Mouse (Mus musculus): ENCODE results near the gene Folr1. TPM values are rescaled to one million over a fixed set of nuclear protein-coding genes. Genes with fewer than 3 reads are reported as not detected.

Gene Folr1
- polyA plus RNA-seq, 1 experiment: 2.2 TPM

GRCm38 (mm10) chr7:101858362-101858761, 12.2 kb downstream of the Folr1 start:
- TF ChIP-seq MYOD1 (IDR thresholded peaks at IDR 0.05; ENCODE audit: control insufficient read depth in 1 of 3, insufficient read length in 2 of 3, low read depth in 2 of 3) (no peak), TCF12 (IDR thresholded peaks at IDR 0.05; ENCODE audit: insufficient read depth, poor library complexity, severe bottlenecking) (no peak), POLR2A (IDR thresholded peaks at IDR 0.05; ENCODE audit: insufficient read length, low read depth) (no peak), USF1 (IDR thresholded peaks at IDR 0.05; ENCODE audit: low read depth) (no peak), E2F4 (IDR thresholded peaks at IDR 0.05; ENCODE audit: insufficient read depth) (no peak), CEBPB (IDR thresholded peaks at IDR 0.05; ENCODE audit: insufficient read depth, poor library complexity, severe bottlenecking) (no peak), MYOG (IDR thresholded peaks at IDR 0.05; ENCODE audit: control insufficient read depth in 1 of 3, insufficient read depth in 1 of 3, insufficient read length in 2 of 3, low read depth in 2 of 3) (no peak), POLR2AphosphoS2 (IDR thresholded peaks at IDR 0.05; ENCODE audit: insufficient read length, low read depth) (no peak), SRF (IDR thresholded peaks at IDR 0.05; ENCODE audit: control insufficient read depth, insufficient read length, low read depth) (no peak), TCF3 (IDR thresholded peaks at IDR 0.05; ENCODE audit: insufficient read length, low read depth) (no peak), MAX (IDR thresholded peaks at IDR 0.05; ENCODE audit: low read depth) (no peak), REST (IDR thresholded peaks at IDR 0.05; ENCODE audit: insufficient read depth, insufficient read length) (no peak)
- Histone ChIP-seq H3K4me3 (no peak overlapping the region), H3K4me2 (ENCODE audit: low read depth) (peak overlapping the region; percentile 32)

DNA sequence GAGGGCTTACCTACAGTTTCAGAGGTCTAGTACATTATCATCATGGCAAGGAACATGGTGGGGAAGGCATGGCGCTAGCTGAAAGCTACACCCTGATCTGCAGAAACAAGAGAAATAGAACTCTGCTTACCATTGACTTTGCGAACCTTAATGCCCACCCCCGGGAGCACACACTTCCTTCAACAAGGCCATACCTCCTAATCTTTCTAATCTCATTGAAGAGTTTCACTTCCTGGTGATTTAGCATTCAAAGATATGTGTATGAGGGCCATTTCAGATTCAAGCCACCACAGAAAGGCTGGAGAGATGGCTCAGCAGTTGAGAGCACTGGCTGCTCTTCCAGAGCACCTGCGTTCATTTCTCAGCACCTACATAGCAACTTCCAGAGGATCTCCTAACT, 13.5 kb downstream of the Folr1 start, which contains the start of gene Folr2:
Gene Folr2, minus strand, starts transcription at position 101 of the 400 bp plus-strand sequence.
- Histone ChIP-seq H3ac (ENCODE audit: control insufficient read depth, insufficient read length) (no peak within 1 kb of the TSS), H3K4me2 (ENCODE audit: low read depth) (no peak within 1 kb of the TSS), H3K27me3 (ENCODE audit: control insufficient read depth, insufficient read depth, insufficient read length) (no peaks in the 10 kb centered on the region), H3K79me2 (ENCODE audit: control insufficient read depth, insufficient read depth) (no peaks in the 10 kb centered on the region), H3K4me3 (no peak within 1 kb of the TSS), H3K36me3 (ENCODE audit: control insufficient read depth, insufficient read depth) (no peaks in the 10 kb centered on the region)
- TF ChIP-seq USF1 (IDR thresholded peaks at IDR 0.05; ENCODE audit: low read depth) (no peak), CEBPB (IDR thresholded peaks at IDR 0.05; ENCODE audit: insufficient read depth, poor library complexity, severe bottlenecking) (no peak), SRF (IDR thresholded peaks at IDR 0.05; ENCODE audit: control insufficient read depth, insufficient read length, low read depth) (no peak), MYOG (IDR thresholded peaks at IDR 0.05; ENCODE audit: control insufficient read depth in 1 of 3, insufficient read depth in 1 of 3, insufficient read length in 2 of 3, low read depth in 2 of 3) (no peak)

More at GRCm38 (mm10) chr7:101858362-101858761, 12.2 kb downstream of the Folr1 start:
- Histone ChIP-seq H3ac (ENCODE audit: control insufficient read depth, insufficient read length) (no peak overlapping the region), H3K79me2 (ENCODE audit: control insufficient read depth, insufficient read depth) (no peaks in the 10 kb centered on the region), H3K36me3 (ENCODE audit: control insufficient read depth, insufficient read depth) (no peaks in the 10 kb centered on the region), H3K27me3 (ENCODE audit: control insufficient read depth, insufficient read depth, insufficient read length) (no peaks in the 10 kb centered on the region)

GRCm38 (mm10) chr7:101853816-101854215, 16.8 kb downstream of the Folr1 start:
- no peaks in the 10 kb centered on the region for H3K36me3 ChIP-seq (ENCODE audit: control insufficient read depth, insufficient read depth)
- no peak for TF ChIP-seq MYOG (IDR thresholded peaks at IDR 0.05; ENCODE audit: control insufficient read depth in 1 of 3, insufficient read depth in 1 of 3, insufficient read length in 2 of 3, low read depth in 2 of 3)
- TF ChIP-seq POLR2AphosphoS2 (IDR thresholded peaks at IDR 0.05; ENCODE audit: insufficient read length, low read depth): no peak
- no peak for TF ChIP-seq MYOD1 (IDR thresholded peaks at IDR 0.05; ENCODE audit: control insufficient read depth in 1 of 3, insufficient read length in 2 of 3, low read depth in 2 of 3)
- TF ChIP-seq USF1 (IDR thresholded peaks at IDR 0.05; ENCODE audit: low read depth): no peak
- TF ChIP-seq TCF3 (IDR thresholded peaks at IDR 0.05; ENCODE audit: insufficient read length, low read depth): no peak
- TF ChIP-seq REST (IDR thresholded peaks at IDR 0.05; ENCODE audit: insufficient read depth, insufficient read length): no peak
- TF ChIP-seq CEBPB (IDR thresholded peaks at IDR 0.05; ENCODE audit: insufficient read depth, poor library complexity, severe bottlenecking): no peak
- TF ChIP-seq TCF12 (IDR thresholded peaks at IDR 0.05; ENCODE audit: insufficient read depth, poor library complexity, severe bottlenecking): no peak
- no peak for TF ChIP-seq SRF (IDR thresholded peaks at IDR 0.05; ENCODE audit: control insufficient read depth, insufficient read length, low read depth)
- no peak for TF ChIP-seq MAX (IDR thresholded peaks at IDR 0.05; ENCODE audit: low read depth)
- no peak for TF ChIP-seq POLR2A (IDR thresholded peaks at IDR 0.05; ENCODE audit: insufficient read length, low read depth)
- peak overlapping the region; percentile 55 for H3K4me2 ChIP-seq (ENCODE audit: low read depth)
- H3K79me2 ChIP-seq (ENCODE audit: control insufficient read depth, insufficient read depth): no peaks in the 10 kb centered on the region
- no peaks in the 10 kb centered on the region for H3K27me3 ChIP-seq (ENCODE audit: control insufficient read depth, insufficient read depth, insufficient read length)
- no peak overlapping the region for H3K4me3 ChIP-seq
- no peak overlapping the region for H3ac ChIP-seq (ENCODE audit: control insufficient read depth, insufficient read length)

- Histone ChIP-seq H3K79me2 (ENCODE audit: control insufficient read depth, insufficient read depth) (no peaks in the 10 kb centered on the region), H3K36me3 (ENCODE audit: control insufficient read depth, insufficient read depth) (no peaks in the 10 kb centered on the region), H3K4me3 (no peak overlapping the region), H3K4me2 (ENCODE audit: low read depth) (no peak overlapping the region), H3K27me3 (ENCODE audit: control insufficient read depth, insufficient read depth, insufficient read length) (no peaks in the 10 kb centered on the region), H3ac (ENCODE audit: control insufficient read depth, insufficient read length) (no peak overlapping the region)
- no peak for TF ChIP-seq REST (IDR thresholded peaks at IDR 0.05; ENCODE audit: insufficient read depth, insufficient read length)
- TF ChIP-seq MYOG (IDR thresholded peaks at IDR 0.05; ENCODE audit: control insufficient read depth in 1 of 3, insufficient read depth in 1 of 3, insufficient read length in 2 of 3, low read depth in 2 of 3): no peak
- no peak for TF ChIP-seq SRF (IDR thresholded peaks at IDR 0.05; ENCODE audit: control insufficient read depth, insufficient read length, low read depth)
- TF ChIP-seq MYOD1 (IDR thresholded peaks at IDR 0.05; ENCODE audit: control insufficient read depth in 1 of 3, insufficient read length in 2 of 3, low read depth in 2 of 3): no peak
- TF ChIP-seq POLR2AphosphoS2 (IDR thresholded peaks at IDR 0.05; ENCODE audit: insufficient read length, low read depth): no peak
- no peak for TF ChIP-seq TCF12 (IDR thresholded peaks at IDR 0.05; ENCODE audit: insufficient read depth, poor library complexity, severe bottlenecking)
- TF ChIP-seq MAX (IDR thresholded peaks at IDR 0.05; ENCODE audit: low read depth): no peak
- TF ChIP-seq CEBPB (IDR thresholded peaks at IDR 0.05; ENCODE audit: insufficient read depth, poor library complexity, severe bottlenecking): no peak
- no peak for TF ChIP-seq POLR2A (IDR thresholded peaks at IDR 0.05; ENCODE audit: insufficient read length, low read depth)
- no peak for TF ChIP-seq E2F4 (IDR thresholded peaks at IDR 0.05; ENCODE audit: insufficient read depth)
These were observed 17.7 kb downstream of the Folr1 start for GRCm38 (mm10) chr7:101852846-101853245.

GRCm38 (mm10) chr7:101851689-101852088, 18.9 kb downstream of the Folr1 start:
- no peaks in the 10 kb centered on the region for H3K27me3 ChIP-seq (ENCODE audit: control insufficient read depth, insufficient read depth, insufficient read length)
- TF ChIP-seq CEBPB (IDR thresholded peaks at IDR 0.05; ENCODE audit: insufficient read depth, poor library complexity, severe bottlenecking): no peak
- TF ChIP-seq SRF (IDR thresholded peaks at IDR 0.05; ENCODE audit: control insufficient read depth, insufficient read length, low read depth): no peak
- no peak for TF ChIP-seq E2F4 (IDR thresholded peaks at IDR 0.05; ENCODE audit: insufficient read depth)
- TF ChIP-seq USF1 (IDR thresholded peaks at IDR 0.05; ENCODE audit: low read depth): no peak
- no peak for TF ChIP-seq MAX (IDR thresholded peaks at IDR 0.05; ENCODE audit: low read depth)
- no peak for TF ChIP-seq TCF3 (IDR thresholded peaks at IDR 0.05; ENCODE audit: insufficient read length, low read depth)
- no peak for TF ChIP-seq TCF12 (IDR thresholded peaks at IDR 0.05; ENCODE audit: insufficient read depth, poor library complexity, severe bottlenecking)
- no peak for TF ChIP-seq MYOD1 (IDR thresholded peaks at IDR 0.05; ENCODE audit: control insufficient read depth in 1 of 3, insufficient read length in 2 of 3, low read depth in 2 of 3)
- TF ChIP-seq POLR2AphosphoS2 (IDR thresholded peaks at IDR 0.05; ENCODE audit: insufficient read length, low read depth): no peak
- TF ChIP-seq POLR2A (IDR thresholded peaks at IDR 0.05; ENCODE audit: insufficient read length, low read depth): no peak
- TF ChIP-seq REST (IDR thresholded peaks at IDR 0.05; ENCODE audit: insufficient read depth, insufficient read length): no peak
- no peak for TF ChIP-seq MYOG (IDR thresholded peaks at IDR 0.05; ENCODE audit: control insufficient read depth in 1 of 3, insufficient read depth in 1 of 3, insufficient read length in 2 of 3, low read depth in 2 of 3)
- H3K4me2 ChIP-seq (ENCODE audit: low read depth): no peak overlapping the region

More at GRCm38 (mm10) chr7:101851689-101852088, 18.9 kb downstream of the Folr1 start:
- Histone ChIP-seq H3K36me3 (ENCODE audit: control insufficient read depth, insufficient read depth) (no peaks in the 10 kb centered on the region), H3K79me2 (ENCODE audit: control insufficient read depth, insufficient read depth) (no peaks in the 10 kb centered on the region), H3K4me3 (no peak overlapping the region), H3ac (ENCODE audit: control insufficient read depth, insufficient read length) (no peak overlapping the region)
